Mouse (Mus musculus) adrenal gland, postnatal 10 days (tissue): ENCODE measurements around the gene Fry. TPM values are rescaled to one million over a fixed set of nuclear protein-coding genes. Genes with fewer than 3 reads are reported as not detected.

Source experiments
- DNase-seq: peaks from one replicate; pipeline ENCODE4 v3.0.0; 2021; ENCODE audit warnings: mixed read lengths
- total RNA-seq, 2 experiments: library from RNA; stranded (reverse); gene quantifications; 2 replicates each; pipeline ENCODE4 v1.2.3; 2021

Fry gene
- total RNA-seq, 2 experiments from 2014 or later: 36.2 to 46.9 TPM

- DNase-seq: no peak
These were observed 11.7 kb downstream of the Fry start for GRCm38 (mm10) chr5:150130144-150130543.

- DNase-seq: no peak
These were observed 12.7 kb downstream of the Fry start for GRCm38 (mm10) chr5:150131166-150131565.

GRCm38 (mm10) chr5:150134651-150135050, 16.2 kb downstream of the Fry start:
- DNase-seq: no peak

GRCm38 (mm10) chr5:150135529-150135928, 17.1 kb downstream of the Fry start:
- DNase-seq: no peak

- no peak for DNase-seq
These were observed 19.5 kb downstream of the Fry start for GRCm38 (mm10) chr5:150137772-150138451.

GRCm38 (mm10) chr5:150140513-150140912, 22.1 kb downstream of the Fry start:
- DNase-seq: no peak

GRCm38 (mm10) chr5:150145967-150146366, 27.5 kb downstream of the Fry start:
- no peak for DNase-seq

GRCm38 (mm10) chr5:150146612-150147011, 28.2 kb downstream of the Fry start:
- no peak for DNase-seq

GRCm38 (mm10) chr5:150149725-150150124, 31.3 kb downstream of the Fry start:
- DNase-seq: no peak

GRCm38 (mm10) chr5:150150986-150151385, 32.5 kb downstream of the Fry start:
- no peak for DNase-seq

- peak; percentile 51 for DNase-seq
These were observed 33.8 kb downstream of the Fry start for GRCm38 (mm10) chr5:150152071-150152879.

GRCm38 (mm10) chr5:150152880-150153281, 34.4 kb downstream of the Fry start:
- DNase-seq: no peak

GRCm38 (mm10) chr5:150155388-150155787, 36.9 kb downstream of the Fry start:
- no peak for DNase-seq

GRCm38 (mm10) chr5:150156063-150156786, 37.8 kb downstream of the Fry start:
- no peak for DNase-seq

GRCm38 (mm10) chr5:150157682-150158081, 39.2 kb downstream of the Fry start:
- DNase-seq: peak; percentile 45

- DNase-seq: peak; percentile 54
These were observed 40.7 kb downstream of the Fry start for GRCm38 (mm10) chr5:150159151-150159550.

- DNase-seq: no peak
These were observed 42.7 kb downstream of the Fry start for GRCm38 (mm10) chr5:150161193-150161592.

GRCm38 (mm10) chr5:150161898-150162297, 43.5 kb downstream of the Fry start:
- DNase-seq: no peak

- DNase-seq: no peak
These were observed 46.2 kb downstream of the Fry start for GRCm38 (mm10) chr5:150164671-150165070.

GRCm38 (mm10) chr5:150166811-150167210, 48.4 kb downstream of the Fry start:
- no peak for DNase-seq

- DNase-seq: no peak
These were observed 48.8 kb downstream of the Fry start for GRCm38 (mm10) chr5:150167287-150167686.

- peak; percentile 74 for DNase-seq
These were observed 50.3 kb downstream of the Fry start for GRCm38 (mm10) chr5:150168712-150169111.

GRCm38 (mm10) chr5:150171562-150171961, 53.1 kb downstream of the Fry start:
- DNase-seq: no peak
